Mouse (Mus musculus) C3H10T1/2 (cell line): ENCODE measurements around the gene Map3k3. TPM values are rescaled to one million over a fixed set of nuclear protein-coding genes. Genes with fewer than 3 reads are reported as not detected.

Experiments used
- polyA plus RNA-seq, 2 experiments: library from polyadenylated mRNA; unstranded; fragments of >200 nt; fragmentation: generic; extraction: Trizol; gene quantifications; one replicate each; pipeline ENCODE4 v1.2.1; 2012; ENCODE audit warnings: missing spikeins in 2 of 2

Map3k3 gene
- 10 to 100 TPM in 1 of 2 experiments, 1 to 10 TPM in 1; 9.4 to 26.9 TPM for polyA plus RNA-seq

DNA sequence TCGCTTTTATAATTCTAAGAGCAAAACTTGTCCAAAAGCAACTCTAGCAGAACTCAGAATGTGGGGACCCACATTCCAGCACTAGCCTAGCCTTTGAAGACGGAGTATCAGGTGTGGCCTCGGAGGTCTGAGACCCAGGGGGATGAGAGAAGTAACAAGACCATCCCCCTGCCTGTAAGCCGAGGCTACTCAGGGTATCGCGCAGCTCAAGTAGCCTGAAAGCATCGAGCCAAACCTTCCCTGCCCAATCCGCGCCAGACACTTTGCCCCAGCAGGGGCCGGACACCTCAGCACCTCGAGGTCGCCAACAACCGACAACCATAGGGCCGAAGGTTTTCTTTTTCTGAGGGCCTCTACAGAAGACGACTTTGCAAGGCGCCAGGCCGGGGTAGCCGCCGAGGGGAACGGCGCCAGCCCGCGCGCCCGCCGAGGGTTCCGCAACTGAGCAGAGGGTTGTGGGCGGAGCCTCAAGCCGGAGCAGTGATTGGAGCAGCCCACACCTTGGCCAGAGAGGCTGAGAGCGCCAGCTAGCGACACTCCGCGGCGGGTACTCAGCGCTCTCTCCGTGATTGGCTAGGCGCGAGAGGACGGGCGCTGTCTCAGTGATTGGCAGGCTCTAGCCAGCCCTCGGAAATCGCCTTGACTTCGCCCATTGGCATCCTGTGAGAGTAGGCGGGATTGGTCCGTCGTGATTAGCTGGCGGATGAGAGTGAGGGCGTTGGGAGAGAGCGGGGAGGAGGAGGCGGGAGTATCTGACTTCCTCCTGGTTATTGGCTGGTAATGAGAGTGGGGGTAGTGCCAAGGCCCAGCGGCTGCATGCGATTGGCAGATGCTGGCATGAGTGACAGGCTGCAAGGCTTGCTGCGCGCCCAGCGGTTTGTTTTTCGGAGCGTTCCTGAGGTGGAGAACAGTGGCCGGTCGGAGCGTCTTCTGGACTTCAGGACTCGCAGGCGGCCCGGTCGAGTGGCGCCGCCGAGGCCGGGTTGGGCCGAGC is at the start of gene Map3k3:
Gene Map3k3, plus strand, starts transcription at position 906 of the 994 bp plus-strand sequence.

DNA sequence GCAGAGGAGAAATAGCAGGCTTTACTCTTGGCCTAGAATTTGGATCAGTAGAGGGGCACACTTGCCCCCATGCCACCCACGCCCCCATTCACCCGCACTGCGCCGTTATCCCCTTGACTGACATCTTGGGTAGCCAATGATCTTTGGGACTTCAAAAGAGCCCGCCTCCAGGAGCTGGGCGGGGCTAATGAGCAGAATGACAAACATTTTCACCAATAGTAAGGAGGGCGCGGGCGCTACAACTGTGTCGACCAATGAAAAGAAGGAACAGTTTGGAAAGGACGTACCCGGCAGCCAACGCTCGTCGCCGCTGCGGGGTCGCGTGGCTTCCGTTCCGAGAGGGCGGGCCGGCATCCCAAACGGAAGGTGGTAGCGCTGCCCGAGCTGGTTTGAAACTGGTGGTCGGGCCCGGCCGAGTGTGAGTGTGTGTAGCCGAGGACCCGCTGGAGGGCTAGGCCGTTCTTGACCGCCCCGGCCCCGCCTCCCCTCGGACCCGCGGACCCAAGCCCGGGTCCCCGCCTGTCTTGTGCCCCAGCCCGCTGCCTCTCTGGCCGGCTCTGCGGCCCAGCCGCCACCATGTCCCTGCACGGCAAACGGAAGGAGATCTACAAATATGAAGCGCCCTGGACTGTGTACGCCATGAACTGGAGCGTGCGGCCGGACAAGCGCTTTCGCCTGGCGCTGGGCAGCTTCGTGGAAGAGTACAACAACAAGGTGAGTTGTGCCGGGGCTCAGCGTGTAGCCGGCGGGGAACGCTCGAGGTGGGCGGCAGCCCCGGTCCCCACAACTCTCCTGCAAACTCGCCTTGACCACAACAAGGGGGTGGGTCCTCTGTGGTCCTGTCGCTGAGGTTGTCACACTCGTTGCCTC is 47.6 kb upstream of the Map3k3 start, which contains the start of gene Dcaf7:
Gene Dcaf7, plus strand, starts transcription at position 325 of the 870 bp plus-strand sequence.

DNA sequence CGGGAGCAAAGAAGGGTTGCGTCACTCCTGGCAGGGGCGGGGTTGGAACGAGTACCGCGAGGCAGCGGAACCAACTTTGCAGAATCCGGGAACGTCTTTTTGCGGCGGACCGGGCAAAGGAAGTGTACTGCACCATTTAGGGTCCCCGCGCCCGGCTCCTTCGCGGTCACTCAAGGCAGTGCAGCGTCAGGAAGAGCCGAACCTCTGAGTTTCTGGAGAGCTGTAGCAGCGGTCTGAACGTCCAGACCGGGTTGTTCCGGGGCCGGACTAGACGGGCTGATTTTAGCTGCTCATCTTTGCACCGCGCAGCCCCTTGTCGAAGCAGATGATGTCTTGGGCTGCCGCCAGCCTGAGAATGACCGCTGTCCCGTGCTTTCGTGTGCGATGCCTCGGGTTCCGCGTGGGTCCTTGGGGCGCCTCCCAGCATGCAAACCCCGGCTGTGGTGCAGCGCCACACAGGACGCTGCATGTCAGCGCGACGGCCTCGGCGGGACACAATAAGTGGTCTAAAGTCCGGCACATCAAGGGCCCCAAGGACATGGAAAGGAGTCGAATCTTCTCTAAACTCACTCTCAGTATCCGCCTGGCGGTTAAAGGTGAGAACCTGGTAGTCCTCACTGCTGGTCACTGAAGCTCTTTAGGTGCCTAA is 18.4 kb upstream of the Map3k3 start, which contains the start of gene Taco1:
Gene Taco1, plus strand, starts transcription at position 139 of the 649 bp plus-strand sequence.

DNA sequence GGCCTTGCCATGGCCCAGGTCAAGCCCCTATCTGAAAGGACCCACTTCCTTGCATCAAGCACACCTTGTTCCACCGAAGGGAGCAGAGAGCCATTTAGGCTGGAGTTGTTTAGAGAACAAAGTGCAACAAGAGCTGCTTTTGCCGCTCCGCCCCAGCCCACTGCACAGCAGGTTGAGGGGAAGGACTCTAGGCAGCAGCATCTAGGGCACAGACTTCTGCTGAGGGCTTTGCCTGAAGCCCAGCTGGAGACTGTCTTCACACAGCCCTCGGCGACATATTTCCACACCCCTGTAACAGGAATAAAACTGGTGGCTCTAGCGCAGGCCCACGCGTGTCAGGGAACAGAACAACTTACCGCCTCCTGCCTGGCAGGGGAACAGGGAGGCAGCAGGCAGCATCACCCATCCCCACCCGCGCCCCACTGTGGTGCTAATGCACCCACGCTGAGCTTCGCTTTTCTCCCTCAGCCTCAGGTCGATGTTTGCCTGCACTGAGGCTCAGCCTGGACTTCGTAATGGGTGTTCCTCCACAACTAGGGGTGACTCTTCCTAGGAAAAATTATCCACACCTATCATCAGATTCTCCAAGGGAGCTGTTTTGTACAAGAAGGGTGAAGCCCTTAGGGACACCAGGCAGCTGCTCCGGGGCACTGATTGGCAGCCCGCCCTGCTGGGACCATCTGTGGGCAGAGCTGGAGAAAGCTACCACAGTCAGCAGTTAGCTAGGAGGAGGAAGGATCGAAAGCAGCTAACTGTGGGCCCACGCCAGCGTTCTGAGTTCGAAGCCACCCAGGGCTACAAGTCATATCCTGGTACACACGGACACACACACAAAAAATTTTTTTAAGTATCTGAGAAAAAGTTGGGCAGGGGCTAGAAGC is 76.7 kb downstream of the Map3k3 start, which contains the start of the genes Gm10840 and Limd2:
Gene Gm10840, plus strand, starts transcription at position 10 of the 881 bp plus-strand sequence.
Gene Limd2, minus strand, starts transcription at position 20 of the 881 bp plus-strand sequence.

DNA sequence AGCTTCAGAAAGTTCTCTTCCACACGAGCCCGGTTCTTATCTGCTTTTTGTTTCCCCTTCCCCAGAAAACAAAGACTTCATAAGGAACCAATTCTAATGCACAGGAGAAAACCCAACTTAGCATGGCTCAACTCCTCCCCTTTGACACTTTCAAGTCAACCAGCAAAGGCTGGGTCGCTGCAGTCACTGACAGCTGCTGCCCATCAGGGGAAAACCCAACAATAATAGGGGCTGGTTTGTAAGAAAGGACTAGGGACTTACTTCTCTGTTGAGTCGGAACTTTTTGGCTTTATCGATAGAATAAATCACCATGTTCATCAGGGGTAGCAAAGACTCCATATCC is 117.7 kb downstream of the Map3k3 start, which contains the start of gene Strada:
Gene Strada, minus strand, starts transcription at position 46 of the 343 bp plus-strand sequence.

Other genes starting within 250 kb of the Map3k3 start
- under 1 TPM; 0.14 to 0.15 TPM for gene Cyb561, start 131.3 kb upstream of the Map3k3 start, polyA plus RNA-seq
- gene Ace, start 116.7 kb upstream of the Map3k3 start, polyA plus RNA-seq: not detected
- gene Ace3, start 89.9 kb upstream of the Map3k3 start, polyA plus RNA-seq: not detected
- gene Kcnh6, start 76.5 kb upstream of the Map3k3 start, polyA plus RNA-seq: not detected
- gene Dcaf7, start 47.7 kb upstream of the Map3k3 start, polyA plus RNA-seq: 10 to 100 TPM; 17.9 to 41.8 TPM
- 10 to 100 TPM in 1 of 2 experiments, 1 to 10 TPM in 1; 8.3 to 12.9 TPM for gene Taco1, start 18.6 kb upstream of the Map3k3 start, polyA plus RNA-seq
- gene Gm10840, start 76.2 kb downstream of the Map3k3 start, polyA plus RNA-seq: 1 to 10 TPM in 1 of 2 experiments, not detected in 1; 1.1 TPM
- 10 to 100 TPM; 71.9 to 89.6 TPM for gene Limd2, start 76.2 kb downstream of the Map3k3 start, polyA plus RNA-seq
- 10 to 100 TPM; 15.6 to 21.2 TPM for gene Strada, start 117.6 kb downstream of the Map3k3 start, polyA plus RNA-seq
- 10 to 100 TPM in 1 of 2 experiments, 1 to 10 TPM in 1; 3.0 to 18.7 TPM for gene Ccdc47, start 131.7 kb downstream of the Map3k3 start, polyA plus RNA-seq
- 10 to 100 TPM in 1 of 2 experiments, 1 to 10 TPM in 1; 2.8 to 28.5 TPM for gene Ddx42, start 132.3 kb downstream of the Map3k3 start, polyA plus RNA-seq
- 10 to 100 TPM; 19.5 to 25.6 TPM for gene Ftsj3, start 171.5 kb downstream of the Map3k3 start, polyA plus RNA-seq
- 100 to 1,000 TPM; 181 to 374 TPM for gene Psmc5, start 171.5 kb downstream of the Map3k3 start, polyA plus RNA-seq
- gene Smarcd2, start 188.4 kb downstream of the Map3k3 start, polyA plus RNA-seq: 10 to 100 TPM; 42.5 to 74.2 TPM
- gene Tcam1, start 192.1 kb downstream of the Map3k3 start, polyA plus RNA-seq: under 1 TPM; 0.07 to 0.14 TPM
- gene Gh, start 217.3 kb downstream of the Map3k3 start, polyA plus RNA-seq: under 1 TPM; 0.05 to 0.09 TPM
- under 1 TPM in 1 of 2 experiments, not detected in 1; 0.06 TPM for gene Cd79b, start 230.1 kb downstream of the Map3k3 start, polyA plus RNA-seq